Mouse (Mus musculus) Patski (cell line): ENCODE results near the gene Napa. TPM values are rescaled to one million over a fixed set of nuclear protein-coding genes. Genes with fewer than 3 reads are reported as not detected.
A peak's percentile ranks its signal among the peaks of the same experiment; 100 is the strongest.

ENCODE experiments used
- ATAC-seq: fragments of 100-300 bp; one replicate; pipeline ENCODE4 v1.8.0; 2021
- CTCF ChIA-PET: fragments of 350-600 bp; sonication (Branson Sonifier 250); formaldehyde crosslinking; loops from one replicate; lab custom pipeline; 2022; ENCODE audit warnings: inconsistent platforms; lab: Charles Lee
- POLR2A ChIA-PET: fragments of 350-600 bp; sonication (Branson Sonifier 250); formaldehyde crosslinking; loops from one replicate; lab custom pipeline; 2022; ENCODE audit warnings: antibody characterized with exemption, inconsistent platforms; lab: Charles Lee
- DNase-seq: peaks from one replicate; pipeline ENCODE4 v3.0.0-alpha.2; 2011; ENCODE audit warnings: low read depth, low spot score
- H3K27me3 ChIP-seq: fragments of 371-371 bp; one replicate; pipeline ENCODE4 v1.5.1; 2021
- CTCF ChIP-seq: fragments of 100-300 bp; IDR thresholded peaks from one replicate; pipeline ENCODE4 v1.5.1; 2021
- in situ Hi-C: fragments of 300-500 bp; cut with MboI; formaldehyde crosslinking; loops from 3 replicates; pipeline ENCODE4 v1.11.1; 2018; ENCODE audit warnings: low pct_unique_long_range_greater_than_20kb, mixed read lengths
- polyA plus RNA-seq: library from polyadenylated mRNA; unstranded; gene quantifications from one replicate; pipeline ENCODE4 v1.2.3, GENCODE M21; 2021

Gene Napa
- polyA plus RNA-seq: 178 TPM

- CTCF ChIA-PET: interaction anchor here (0.7 to 3.0 kb wide), 14 partner anchors 8 to 165 kb away, joined by 3 to 9 read pairs (median 4); partner anchors contain the start of gene Kptn
- peaks cover 20% of the 10 kb centered on the region for H3K27me3 ChIP-seq
- peak; percentile 93 for ATAC-seq
- TF ChIP-seq CTCF: no peak
- in situ Hi-C loops: no loop called here
- POLR2A ChIA-PET: interaction anchor here (0.8 to 1.1 kb wide), 2 partner anchors 46 to 268 kb away, joined by 4 read pairs; no protein-coding TSS in a partner anchor
- peak; percentile 99 for DNase-seq
Observed at GRCm38 (mm10) chr7:16098021-16099017, at the start of gene Napa. TSS of gene Napa (plus strand) at chr7:16098458.

DNA sequence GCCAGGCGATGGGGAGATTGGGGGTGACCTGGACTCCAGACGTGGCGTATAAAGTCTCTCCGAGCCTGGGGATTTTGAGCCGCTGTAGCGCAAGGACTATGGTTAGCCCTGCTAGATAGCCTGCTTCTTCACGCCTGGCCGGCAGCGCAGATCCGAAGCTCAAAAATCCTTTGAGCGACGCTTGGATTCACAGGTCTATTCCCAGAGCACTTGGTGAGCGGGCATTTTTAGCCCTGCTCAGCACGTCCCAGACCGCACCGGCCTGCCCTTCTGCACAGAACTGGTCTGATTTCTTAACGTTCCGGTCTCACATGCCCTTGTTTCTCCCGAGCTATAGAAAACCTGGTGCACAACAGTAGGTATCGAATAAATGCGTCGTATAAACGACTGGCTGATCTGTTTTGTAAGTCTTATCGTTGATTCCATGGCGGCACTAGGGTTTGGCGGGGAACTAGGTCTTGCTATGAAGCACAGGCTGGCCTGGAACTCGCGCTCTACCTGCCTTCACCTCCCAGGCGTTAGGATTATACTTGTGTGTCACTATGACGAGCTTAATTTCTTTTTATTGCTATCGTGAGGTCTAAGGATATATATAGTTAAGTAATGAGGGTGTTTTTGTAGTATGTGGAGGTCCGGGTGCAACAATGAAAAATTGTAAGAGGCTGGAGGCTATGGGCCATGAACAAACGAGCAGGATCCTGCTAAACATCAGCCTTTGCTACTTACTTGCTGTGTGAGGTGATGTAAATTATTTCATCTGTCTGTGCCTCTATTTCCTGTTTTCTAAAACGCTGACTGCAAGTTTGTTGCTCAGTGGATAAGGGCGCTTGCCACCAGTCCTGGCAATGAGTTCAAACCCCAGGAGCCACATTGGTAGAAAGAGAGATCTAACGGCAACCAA, 49.3 kb upstream of the Napa start:
- DNase-seq (no peak), ATAC-seq (peak; percentile 5)
- CTCF ChIA-PET: interaction anchor here (1.1 to 5.6 kb wide), 2 partner anchors 65 to 75 kb away, joined by 4 to 84 read pairs; no protein-coding TSS in a partner anchor
- H3K27me3 ChIP-seq: no peaks in the 10 kb centered on the region
- in situ Hi-C loops: loop anchor here (5.0 kb wide), 1 partner anchor 67 kb away; no protein-coding TSS in a partner anchor
- POLR2A ChIA-PET: interaction anchor here (1.0 kb wide), 1 partner anchor 61 kb away, joined by 3 read pairs; no protein-coding TSS in a partner anchor
- no peak for TF ChIP-seq CTCF

DNA sequence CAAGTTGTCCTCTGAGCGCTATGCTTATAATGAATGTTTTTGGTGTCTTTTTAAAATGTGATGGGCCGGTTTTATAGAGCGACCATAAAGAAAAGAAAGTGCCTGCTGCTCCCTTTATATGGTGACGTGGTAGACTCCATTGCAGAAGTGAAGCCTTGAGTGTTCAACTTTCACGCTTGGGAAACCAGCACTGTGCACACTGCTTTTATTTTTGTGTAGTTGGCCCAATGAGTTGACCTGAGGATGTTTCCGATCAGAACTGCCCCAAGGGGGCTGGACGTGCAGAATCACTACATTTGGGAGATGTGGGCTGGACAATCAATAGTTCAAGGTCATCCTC, 48.7 kb upstream of the Napa start:
- POLR2A ChIA-PET: no interaction called here
- in situ Hi-C loops: loop anchor here (5.0 kb wide), 1 partner anchor 67 kb away; no protein-coding TSS in a partner anchor
- no peak for TF ChIP-seq CTCF
- ATAC-seq (no peak), DNase-seq (no peak)
- CTCF ChIA-PET: interaction anchor here (5.6 kb wide), 1 partner anchor 65 kb away, joined by 84 read pairs; no protein-coding TSS in a partner anchor
- no peaks in the 10 kb centered on the region for H3K27me3 ChIP-seq

DNA sequence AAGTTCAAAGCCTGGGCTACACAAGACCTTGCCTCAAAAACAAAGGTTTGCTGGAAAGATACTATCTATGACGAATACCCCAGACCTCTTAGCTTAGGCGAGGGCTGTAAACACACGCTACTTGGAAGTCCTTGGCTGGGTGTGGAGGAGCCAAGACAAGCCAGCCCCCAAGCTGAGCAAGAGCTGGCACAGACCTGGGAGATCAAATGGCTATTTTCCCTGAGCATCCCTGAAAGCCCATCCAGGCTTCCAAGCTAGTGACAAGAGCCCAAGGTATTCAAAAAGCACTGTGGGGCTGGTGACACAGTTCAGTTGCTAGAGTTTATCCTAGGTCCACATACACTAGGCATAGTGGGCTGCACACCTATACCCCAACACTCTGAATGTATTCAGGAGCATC, 47.7 kb upstream of the Napa start:
- ChIA-PET POLR2A (no interaction called here), CTCF (interaction anchor here (1.4 to 5.6 kb wide), 5 partner anchors 8 to 119 kb away, joined by 3 to 84 read pairs (median 7); no protein-coding TSS in a partner anchor)
- no peaks in the 10 kb centered on the region for H3K27me3 ChIP-seq
- DNase-seq (no peak), ATAC-seq (no peak)
- in situ Hi-C loops: no loop called here
- no peak for TF ChIP-seq CTCF

DNA sequence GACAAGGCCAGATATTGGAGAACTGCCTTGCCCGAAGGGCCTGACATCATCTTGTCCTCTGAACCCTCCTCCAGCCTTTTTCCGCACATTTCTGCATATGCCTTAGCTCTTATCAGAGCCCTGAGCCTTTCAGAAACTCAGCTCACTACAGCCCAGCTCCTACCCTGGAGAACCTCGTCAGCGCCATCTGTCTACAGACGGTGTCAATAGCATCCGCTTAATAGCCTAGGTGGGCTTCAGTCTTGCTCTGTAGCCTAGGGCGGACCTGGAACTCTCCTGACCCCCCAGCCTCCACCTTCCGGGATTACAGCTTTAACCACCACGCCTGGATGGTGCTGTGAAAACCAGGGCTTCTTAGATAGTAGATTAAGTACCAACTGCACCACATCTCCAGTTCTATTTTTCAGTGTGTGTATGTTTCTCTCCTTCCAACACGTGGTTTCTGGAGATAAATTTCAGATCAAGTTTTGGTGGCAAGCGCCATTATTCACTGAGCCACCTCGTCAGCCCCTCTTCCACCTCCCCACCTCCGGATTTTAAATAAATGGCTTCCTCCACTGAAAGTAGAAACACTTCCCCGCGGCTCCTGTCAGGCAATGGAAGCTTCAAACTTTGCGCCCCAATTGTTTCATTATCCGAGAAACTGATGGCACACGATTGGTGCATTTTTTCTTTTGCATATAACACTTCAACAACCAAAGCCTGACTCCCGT, 46.2 kb upstream of the Napa start:
- ATAC-seq: peak; percentile 24
- CTCF ChIA-PET: interaction anchor here (0.6 to 5.6 kb wide), 21 partner anchors 10 to 142 kb away, joined by 3 to 84 read pairs (median 3); partner anchors contain the start of gene Napa
- no peak for DNase-seq
- no peaks in the 10 kb centered on the region for H3K27me3 ChIP-seq
- no peak for TF ChIP-seq CTCF
- POLR2A ChIA-PET: interaction anchor here (0.5 to 1.5 kb wide), 4 partner anchors 46 to 139 kb away, joined by 3 to 4 read pairs (median 4); partner anchors contain the start of genes Ehd2 and Napa
- in situ Hi-C loops: no loop called here

- ATAC-seq: peak; percentile 49
- ChIA-PET POLR2A (interaction anchor here (0.5 to 1.5 kb wide), 3 partner anchors 9 to 91 kb away, joined by 3 to 9 read pairs (median 4); partner anchors contain the start of gene Napa), CTCF (interaction anchor here (0.7 to 5.6 kb wide), 14 partner anchors 9 to 102 kb away, joined by 3 to 84 read pairs (median 4); partner anchors contain the start of gene Napa)
- H3K27me3 ChIP-seq: no peaks in the 10 kb centered on the region
- in situ Hi-C loops: no loop called here
- peak; percentile 73 for DNase-seq
- TF ChIP-seq CTCF: no peak
Observed at GRCm38 (mm10) chr7:16052684-16053083, 45.6 kb upstream of the Napa start.

- ChIA-PET POLR2A (interaction anchor here (0.5 to 1.5 kb wide), 2 partner anchors 9 to 45 kb away, joined by 4 to 9 read pairs; partner anchors contain the start of gene Napa), CTCF (interaction anchor here (0.7 to 5.6 kb wide), 8 partner anchors 9 to 80 kb away, joined by 3 to 84 read pairs (median 3); partner anchors contain the start of gene Napa)
- no peak for DNase-seq
- TF ChIP-seq CTCF: no peak
- no peaks in the 10 kb centered on the region for H3K27me3 ChIP-seq
- in situ Hi-C loops: no loop called here
- no peak for ATAC-seq
Observed at GRCm38 (mm10) chr7:16053105-16053504, 45.2 kb upstream of the Napa start.

DNA sequence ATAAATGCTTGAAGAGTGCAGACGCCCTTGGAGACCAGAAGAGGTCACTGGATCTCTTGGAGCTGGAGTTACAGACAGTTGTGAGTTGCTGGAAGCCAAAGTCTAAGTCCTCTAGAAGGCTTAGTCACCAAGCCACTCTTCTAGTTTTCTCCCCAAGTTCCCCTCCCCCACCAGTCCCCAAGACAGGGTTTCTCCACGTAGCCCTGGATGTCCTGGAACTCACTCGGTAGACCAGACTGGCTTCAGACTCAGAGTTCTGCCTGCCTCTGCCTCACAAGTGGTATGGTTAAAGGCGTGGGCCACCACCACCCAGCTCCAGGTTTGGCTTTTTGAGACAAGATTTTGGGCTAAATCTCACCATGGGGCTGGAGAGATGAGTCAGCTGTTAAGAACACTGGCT, 43.3 kb upstream of the Napa start:
- H3K27me3 ChIP-seq: peaks cover 4% of the 10 kb centered on the region
- DNase-seq (no peak), ATAC-seq (no peak)
- TF ChIP-seq CTCF: no peak
- POLR2A ChIA-PET: interaction anchor here (0.9 kb wide), 1 partner anchor 72 kb away, joined by 3 read pairs; no protein-coding TSS in a partner anchor
- in situ Hi-C loops: no loop called here
- CTCF ChIA-PET: interaction anchor here (0.7 to 1.6 kb wide), 2 partner anchors 21 to 43 kb away, joined by 3 read pairs; no protein-coding TSS in a partner anchor

- DNase-seq: no peak
Observed at GRCm38 (mm10) chr7:16055665-16056064, 42.6 kb upstream of the Napa start.

More at GRCm38 (mm10) chr7:16055665-16056064, 42.6 kb upstream of the Napa start:
- no peak for ATAC-seq
- no peak for TF ChIP-seq CTCF
- H3K27me3 ChIP-seq: peaks cover 11% of the 10 kb centered on the region
- POLR2A ChIA-PET: no interaction called here
- in situ Hi-C loops: no loop called here
- CTCF ChIA-PET: interaction anchor here (1.0 to 1.4 kb wide), 2 partner anchors 9 to 42 kb away, joined by 4 to 5 read pairs; partner anchors contain the start of gene Napa
